Mouse (Mus musculus): Measurements from ENCODE around the gene Pigl. TPM values are rescaled to one million over a fixed set of nuclear protein-coding genes. Genes with fewer than 3 reads are reported as not detected.
"Not testable (repeated sequence)": the region's sequence is repeated elsewhere in the genome, so short reads cannot be mapped to it uniquely, and the experiment has no call there.

Gene Pigl
- total RNA-seq (2021) = 1 to 10 TPM; 2.9 to 3.3 TPM

GRCm38 (mm10) chr11:62458276-62458724, at the start of gene Pigl, which contains the start of gene Ncor1:
Gene Pigl (plus strand): TSS chr11:62458460.
Gene Ncor1 (minus strand): TSS chr11:62458541.
- peak; percentile 82 to 86 for DNase-seq
- intact Hi-C loops (cut with DNase I) = loop anchor here (5.0 kb wide), 1 partner anchor 79 kb away; the partner anchor contains the start of gene Cenpv

GRCm38 (mm10) chr11:62408848-62409247, 49.4 kb upstream of the Pigl start:
- DNase-seq = no peak
- intact Hi-C loops (cut with DNase I) = no loop called here

- no peak for DNase-seq
- intact Hi-C loops (cut with DNase I) = no loop called here
Observed at GRCm38 (mm10) chr11:62409611-62410010, 48.6 kb upstream of the Pigl start.

GRCm38 (mm10) chr11:62415026-62415425, 43.2 kb upstream of the Pigl start:
- DNase-seq = no peak
- intact Hi-C loops (cut with DNase I) = no loop called here

GRCm38 (mm10) chr11:62424525-62424924, 33.7 kb upstream of the Pigl start:
- intact Hi-C loops (cut with DNase I) = no loop called here
- DNase-seq = no peak

- intact Hi-C loops (cut with DNase I) = no loop called here
- no peak for DNase-seq
Observed at GRCm38 (mm10) chr11:62426266-62426665, 32.0 kb upstream of the Pigl start.

- peak in 1 of 2 experiments; percentile 36 for DNase-seq
- intact Hi-C loops (cut with DNase I) = no loop called here
Observed at GRCm38 (mm10) chr11:62427105-62427504, 31.2 kb upstream of the Pigl start.

GRCm38 (mm10) chr11:62432211-62432610, 26.0 kb upstream of the Pigl start:
- no peak for DNase-seq
- intact Hi-C loops (cut with DNase I) = no loop called here

GRCm38 (mm10) chr11:62440670-62441315, 17.5 kb upstream of the Pigl start:
- intact Hi-C loops (cut with DNase I) = no loop called here
- no peak for DNase-seq

GRCm38 (mm10) chr11:62445799-62446198, 12.5 kb upstream of the Pigl start:
- intact Hi-C loops (cut with DNase I) = no loop called here

GRCm38 (mm10) chr11:62448971-62449370, 9.3 kb upstream of the Pigl start:
- intact Hi-C loops (cut with DNase I) = no loop called here

More at GRCm38 (mm10) chr11:62445799-62446198, 12.5 kb upstream of the Pigl start:
- no peak for DNase-seq

GRCm38 (mm10) chr11:62455193-62455592, 3.1 kb upstream of the Pigl start:
- no peak for DNase-seq
- intact Hi-C loops (cut with DNase I) = loop anchor here (5.0 kb wide), 1 partner anchor 82 kb away; the partner anchor contains the start of gene Cenpv

More at GRCm38 (mm10) chr11:62448971-62449370, 9.3 kb upstream of the Pigl start:
- no peak for DNase-seq

GRCm38 (mm10) chr11:62456021-62456482, 2.2 kb upstream of the Pigl start:
- no peak for DNase-seq
- intact Hi-C loops (cut with DNase I) = loop anchor here (2.0 to 5.0 kb wide), 2 partner anchors 41 to 81 kb away; partner anchors contain the start of gene Cenpv

- intact Hi-C loops (cut with DNase I) = loop anchor here (1.0 to 5.0 kb wide), 3 partner anchors 40 to 94 kb away; partner anchors contain the start of gene Cenpv
- DNase-seq = peak; percentile 42 to 78
Observed at GRCm38 (mm10) chr11:62456483-62457172, 1.6 kb upstream of the Pigl start.

- DNase-seq = peak; percentile 87 to 91
- intact Hi-C loops (cut with DNase I) = loop anchor here (1.0 to 5.0 kb wide), 3 partner anchors 39 to 93 kb away; partner anchors contain the start of gene Cenpv
Observed at GRCm38 (mm10) chr11:62457241-62457890, 894 bp upstream of the Pigl start.

- intact Hi-C loops (cut with DNase I) = loop anchor here (1.0 to 5.0 kb wide), 3 partner anchors 39 to 92 kb away; partner anchors contain the start of gene Cenpv
Observed at GRCm38 (mm10) chr11:62457891-62458270, 379 bp upstream of the Pigl start.

GRCm38 (mm10) chr11:62458780-62459179, 520 bp downstream of the Pigl start:
- no peak for DNase-seq
- intact Hi-C loops (cut with DNase I) = loop anchor here (5.0 kb wide), 1 partner anchor 79 kb away; the partner anchor contains the start of gene Cenpv

More at GRCm38 (mm10) chr11:62457891-62458270, 379 bp upstream of the Pigl start:
- DNase-seq = no peak

GRCm38 (mm10) chr11:62462529-62462928, 4.3 kb downstream of the Pigl start:
- DNase-seq; intact Hi-C loops (cut with DNase I): not testable (repeated sequence)

- intact Hi-C loops (cut with DNase I) = no loop called here
- DNase-seq = no peak
Observed at GRCm38 (mm10) chr11:62463225-62463915, 5.1 kb downstream of the Pigl start.

GRCm38 (mm10) chr11:62464696-62465095, 6.4 kb downstream of the Pigl start:
- intact Hi-C loops (cut with DNase I) = no loop called here
- no peak for DNase-seq

Data from heart, postnatal 36 days (tissue).